In the genomic region with DNA sequence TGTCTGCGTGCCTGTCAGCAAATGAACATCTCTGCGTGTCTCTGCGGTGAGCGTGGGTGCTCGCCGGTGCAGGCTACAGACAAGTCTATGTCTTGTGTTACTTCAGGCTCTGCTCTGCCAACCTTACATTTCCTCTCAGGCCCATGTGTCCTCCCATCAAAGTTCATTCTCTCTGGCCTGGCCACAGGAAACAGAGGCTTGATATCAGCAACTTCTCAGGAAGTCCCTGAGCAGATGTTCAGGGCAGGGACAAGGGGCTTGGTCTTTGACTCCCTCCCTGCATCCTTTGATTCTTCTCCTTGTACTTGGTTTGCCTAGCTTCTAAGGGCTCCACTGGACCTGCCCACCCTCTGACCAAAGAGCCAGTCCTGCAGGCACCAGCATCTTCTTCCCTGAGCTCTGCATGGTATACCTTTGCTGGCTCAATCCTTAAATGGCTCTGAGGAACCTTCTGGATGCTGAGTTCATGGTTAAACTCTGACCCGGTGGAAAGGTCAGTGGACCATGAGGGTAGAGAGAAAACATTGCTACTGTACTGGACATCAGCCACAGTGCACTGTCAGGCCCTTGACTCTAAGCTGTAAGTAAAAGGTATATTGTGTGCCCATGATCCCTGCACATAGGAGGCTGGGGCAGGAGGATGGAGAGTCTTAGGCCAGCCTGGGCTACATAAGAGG, we compare ENCODE assay signal across 23 mouse cellular contexts. TPM values are rescaled to one million over a fixed set of nuclear protein-coding genes. Genes with fewer than 3 reads are reported as not detected.
DNase-seq lines count a peak whose midpoint lies in the region; ATAC-seq and TF ChIP-seq lines count a peak whose summit lies in the region.
"Had no signal": no experiment of that assay in that cellular context is flagged by ENCODE, and none has a peak within 500 bp of the region (broad histone marks: within the 10 kb centered on the region; RNA-seq: fewer than 3 reads in every experiment).

No protein-coding gene starts in this region.

- intact Hi-C loops in heart, adult 2 months (cut with DNase I) = no loop called here

- TF ChIP-seq EP300 in heart, adult 2 months (IDR thresholded peaks at IDR 0.05; ENCODE audit: insufficient read depth, low read depth, low read length) = 0 out of 2 replicates have a peak, but pooled peaks have one; percentile 52

- TF ChIP-seq CTCF in heart, adult 2 months (IDR thresholded peaks at IDR 0.05) = no peak

- no peak for TF ChIP-seq POLR2A in heart, adult 2 months (IDR thresholded peaks at IDR 0.05; ENCODE audit: insufficient read depth, low read depth, low read length)

- DNase-seq in heart, adult 2 months = peak in 1 of 2 experiments; percentile 29
- DNase-seq in heart, adult 8-10 months (ENCODE audit: low spot score) = no peak
- peak; percentile 28 for DNase-seq in layer of hippocampus, adult 11-12 months (ENCODE audit: low spot score)
- DNase-seq in layer of hippocampus, adult 18-20 months (ENCODE audit: low spot score in 2 of 2) = no peak
- DNase-seq in 416B (ENCODE audit: low read depth) = peak; percentile 98
- DNase-seq in cerebellum, postnatal 25 days = no peak
- DNase-seq in layer of hippocampus, adult 9-11 months = no peak
- DNase-seq: adrenal gland, postnatal 36 days; cerebellum, adult 8-10 months; gastrocnemius, postnatal 36 days; heart, postnatal 4 days had no signal

- peaks cover 3% of the 10 kb centered on the region for H3K4me1 ChIP-seq in heart, adult 2 months (ENCODE audit: control insufficient read depth, insufficient read depth, low read length)

- no peaks in the 10 kb centered on the region for H3K36me3 ChIP-seq in heart, adult 2 months (ENCODE audit: control insufficient read depth, insufficient read depth, low read length)
- H3K36me3 ChIP-seq: forebrain, embryonic 15.5 days; heart, embryonic 12.5 days; lung, embryonic 15.5 days; neural tube, embryonic 15.5 days had no signal

- ATAC-seq in granulocyte monocyte progenitor cell, adult 5-6 weeks (replicated peaks; ENCODE audit: poor library complexity, severe bottlenecking) = peak; percentile 11
- ATAC-seq: forebrain, embryonic 15.5 days; hindbrain, embryonic 16.5 days; intestine, embryonic 16.5 days; liver, embryonic 12.5 days; midbrain, embryonic 16.5 days had no signal

- no peak overlapping the region for H3K4me3 ChIP-seq in heart, adult 2 months
- H3K4me3 ChIP-seq: embryonic facial prominence, embryonic 13.5 days; forebrain, embryonic 15.5 days; heart, embryonic 12.5 days; liver, embryonic 12.5 days; lung, embryonic 15.5 days; neural tube, embryonic 15.5 days had no signal

- H3K9ac ChIP-seq in heart, adult 2 months (ENCODE audit: low read depth, low read length) = no peak overlapping the region
- H3K9ac ChIP-seq: embryonic facial prominence, embryonic 13.5 days; forebrain, embryonic 15.5 days; heart, embryonic 12.5 days; liver, embryonic 12.5 days; lung, embryonic 15.5 days; neural tube, embryonic 15.5 days had no signal

- no peaks in the 10 kb centered on the region for H3K27me3 ChIP-seq in heart, adult 2 months (ENCODE audit: control insufficient read depth, insufficient read depth, low read length)
- H3K27me3 ChIP-seq: forebrain, embryonic 15.5 days had no signal

- H3K79me2 ChIP-seq in heart, adult 2 months (replicated peaks; ENCODE audit: control insufficient read depth, insufficient read depth, low read length) = no peaks in the 10 kb centered on the region

- 46% methylated on average over 7 of the region's 7 CpGs for WGBS in heart, adult 2 months

- no peak overlapping the region for H3K27ac ChIP-seq in heart, adult 2 months
- H3K27ac ChIP-seq: embryonic facial prominence, embryonic 13.5 days; forebrain, embryonic 15.5 days; liver, embryonic 12.5 days; lung, embryonic 15.5 days; neural tube, embryonic 15.5 days; stomach, postnatal 0 days had no signal

RNA-seq across cellular contexts. Expression of a gene that starts 2.0 kb away (rescaled TPM):
- 1 to 10 TPM; 8.8 to 10.0 TPM for total RNA-seq in heart, adult 2 months (2021)
- polyA plus RNA-seq in heart, adult 2 months (2012; rRNA removed) = 16.2 and 18.1 TPM in 2 replicates
- 10 to 100 TPM in 1 of 4 experiments, 1 to 10 TPM in 3; 4.7 to 11.8 (median 6.6) TPM for total RNA-seq in heart, adult 8-10 months (2022)
- 1 to 10 TPM; 6.8 to 7.1 TPM for total RNA-seq in layer of hippocampus, adult 18-20 months (2021)
- 1.6 TPM in 1 of 2 replicates, not detected in the other for total RNA-seq in granulocyte monocyte progenitor cell, adult 5-6 weeks (2014; fragmentation: Nextera tagmentation)
- not detected in 2 replicates for total RNA-seq in granulocyte monocyte progenitor cell, adult 5-6 weeks (2017)
- total RNA-seq: G1E had no signal
- polyA plus RNA-seq: G1E had no signal

RNA-seq across cellular contexts. Expression of a gene that starts 29.7 kb away (rescaled TPM):
- total RNA-seq in heart, adult 2 months (2021) = 10 to 100 TPM; 78.6 to 82.0 TPM
- 53.8 and 56.7 TPM in 2 replicates for polyA plus RNA-seq in heart, adult 2 months (2012; rRNA removed)
- total RNA-seq in heart, adult 8-10 months (2022) = 10 to 100 TPM; 68.4 to 90.0 (median 76.3) TPM
- 10 to 100 TPM; 80.7 to 84.1 TPM for total RNA-seq in layer of hippocampus, adult 18-20 months (2021)
- total RNA-seq in granulocyte monocyte progenitor cell, adult 5-6 weeks (2014; fragmentation: Nextera tagmentation) = 22.7 and 23.9 TPM in 2 replicates
- total RNA-seq in granulocyte monocyte progenitor cell, adult 5-6 weeks (2017) = 11.5 and 14.6 TPM in 2 replicates

RNA-seq across cellular contexts. Expression of a gene that starts 29.7 kb away (rescaled TPM):
- 100 to 1,000 TPM; 298 to 421 TPM for total RNA-seq in heart, adult 2 months (2021)
- 200 and 225 TPM in 2 replicates for polyA plus RNA-seq in heart, adult 2 months (2012; rRNA removed)
- 100 to 1,000 TPM; 431 to 551 (median 475) TPM for total RNA-seq in heart, adult 8-10 months (2022)
- 100 to 1,000 TPM; 486 to 498 TPM for total RNA-seq in layer of hippocampus, adult 18-20 months (2021)
- total RNA-seq in granulocyte monocyte progenitor cell, adult 5-6 weeks (2014; fragmentation: Nextera tagmentation) = 89.7 and 92.6 TPM in 2 replicates
- total RNA-seq in granulocyte monocyte progenitor cell, adult 5-6 weeks (2017) = 131 and 165 TPM in 2 replicates

RNA-seq across cellular contexts. Expression of a gene that starts 51.7 kb away (rescaled TPM):
- total RNA-seq in heart, adult 2 months (2021) = 10 to 100 TPM in 1 of 2 experiments, 1 to 10 TPM in 1; 9.7 to 10.7 TPM
- polyA plus RNA-seq in heart, adult 2 months (2012; rRNA removed) = 6.6 and 7.4 TPM in 2 replicates
- total RNA-seq in heart, adult 8-10 months (2022) = 10 to 100 TPM in 1 of 4 experiments, 1 to 10 TPM in 3; 9.0 to 11.0 (median 9.4) TPM
- total RNA-seq in layer of hippocampus, adult 18-20 months (2021) = 10 to 100 TPM; 11.0 to 11.3 TPM
- total RNA-seq in granulocyte monocyte progenitor cell, adult 5-6 weeks (2014; fragmentation: Nextera tagmentation) = 11.7 and 13.4 TPM in 2 replicates
- 3.9 and 4.6 TPM in 2 replicates for total RNA-seq in granulocyte monocyte progenitor cell, adult 5-6 weeks (2017)

Comparison
In these comparisons a context has a peak if more than half of its experiments do, and no peak if none do; other contexts are left out.
1. DNase-seq: peak in layer of hippocampus, adult 11-12 months (single experiment) and 416B (single experiment); none in heart, adult 8-10 months (single experiment), layer of hippocampus, adult 18-20 months (0 of 2), cerebellum, postnatal 25 days (0 of 2) and layer of hippocampus, adult 9-11 months (single experiment).